Mouse (Mus musculus) testis, adult 2 months (tissue): ENCODE measurements around the gene Irgm2.

Source experiments
- CTCF ChIP-seq: fragments of 200-500 bp; IDR thresholded peaks from 2 replicates; pipeline ENCODE4 v1.5.1; 2012; ENCODE audit warnings: low read depth, mild to moderate bottlenecking, inconsistent platforms, low read length, moderate library complexity; ENCODE audit not compliant: control insufficient read depth, insufficient read depth, insufficient replicate concordance
- POLR2A ChIP-seq: fragments of 200-500 bp; IDR thresholded peaks from 2 replicates; pipeline ENCODE4 v1.6.1; 2012; ENCODE audit warnings: low read depth, mild to moderate bottlenecking, inconsistent platforms, low read length, moderate library complexity; ENCODE audit not compliant: control insufficient read depth

GRCm38 (mm10) chr11:58235152-58235551 is 35.7 kb downstream of the Irgm2 start:
- TF ChIP-seq CTCF, result peak; percentile 71; the same call in 1 of the 2 replicates
- no peak for TF ChIP-seq POLR2A
